Mouse (Mus musculus): ENCODE measurements around the gene Map2k7. TPM values are rescaled to one million over a fixed set of nuclear protein-coding genes. Genes with fewer than 3 reads are reported as not detected.
"Not testable (repeated sequence)": the region's sequence is repeated elsewhere in the genome, so short reads cannot be mapped to it uniquely, and the experiment has no call there.

The Map2k7 gene
- total RNA-seq, 1 experiment from 2014 or later = 75.9 TPM

- DNase-seq = no peak
Measured at GRCm38 (mm10) chr8:4226323-4226722, 12.2 kb upstream of the Map2k7 start.

- peak; percentile 87 for DNase-seq
Measured at GRCm38 (mm10) chr8:4226739-4227347, 11.7 kb upstream of the Map2k7 start, which contains the start of gene Lrrc8e. TSS of gene Lrrc8e (plus strand) at chr8:4226827.

- no peak for DNase-seq
Measured at GRCm38 (mm10) chr8:4227919-4228318, 10.6 kb upstream of the Map2k7 start.

GRCm38 (mm10) chr8:4229784-4230183 is 8.8 kb upstream of the Map2k7 start:
- no peak for DNase-seq

- DNase-seq = no peak
Measured at GRCm38 (mm10) chr8:4230612-4231351, 7.8 kb upstream of the Map2k7 start.

GRCm38 (mm10) chr8:4237814-4238433 is 616 bp upstream of the Map2k7 start:
- DNase-seq = peak; percentile 70

GRCm38 (mm10) chr8:4239193-4239890 is 802 bp downstream of the Map2k7 start:
- DNase-seq = no peak

- no peak for DNase-seq
Measured at GRCm38 (mm10) chr8:4245061-4245460, 6.5 kb downstream of the Map2k7 start.

- peak; percentile 21 for DNase-seq
Measured at GRCm38 (mm10) chr8:4245737-4246136, 7.2 kb downstream of the Map2k7 start.

GRCm38 (mm10) chr8:4247241-4247640 is 8.7 kb downstream of the Map2k7 start:
- DNase-seq = no peak

GRCm38 (mm10) chr8:4247951-4248540 is 9.5 kb downstream of the Map2k7 start, which contains the start of gene Tgfbr3l:
TSS of gene Tgfbr3l (plus strand) at chr8:4248214.
- DNase-seq = peak; percentile 53

- DNase-seq = peak; percentile 76
Measured at GRCm38 (mm10) chr8:4249213-4249612, 10.7 kb downstream of the Map2k7 start.

- peak; percentile 94 for DNase-seq
Measured at GRCm38 (mm10) chr8:4250306-4250970, 11.9 kb downstream of the Map2k7 start.

- DNase-seq = peak; percentile 29
Measured at GRCm38 (mm10) chr8:4252116-4252760, 13.7 kb downstream of the Map2k7 start.

GRCm38 (mm10) chr8:4252934-4253841 is 14.6 kb downstream of the Map2k7 start, which contains the start of gene Snapc2:
TSS of gene Snapc2 (plus strand) at chr8:4253080.
- peak; percentile 98 for DNase-seq

GRCm38 (mm10) chr8:4254001-4254400 is 15.5 kb downstream of the Map2k7 start:
- DNase-seq = peak; percentile 77

- not testable (repeated sequence) for DNase-seq
Measured at GRCm38 (mm10) chr8:4255471-4255870, 16.9 kb downstream of the Map2k7 start.

GRCm38 (mm10) chr8:4256911-4257310 is 18.4 kb downstream of the Map2k7 start:
- no peak for DNase-seq

- DNase-seq = no peak
Measured at GRCm38 (mm10) chr8:4257350-4257749, 18.8 kb downstream of the Map2k7 start.

GRCm38 (mm10) chr8:4258233-4258632 is 19.7 kb downstream of the Map2k7 start:
- peak; percentile 90 for DNase-seq

All from adrenal gland, postnatal 14 days (tissue).